Comparison of ENCODE assay signal across 8 mouse cellular contexts in genomic region chr2:106955621-106956020, GRCm38 (mm10). TPM values are rescaled to one million over a fixed set of nuclear protein-coding genes. Genes with fewer than 3 reads are reported as not detected.
A peak's percentile ranks its signal among the peaks of the same experiment; 100 is the strongest.
DNase-seq lines count a peak whose midpoint lies in the region; ATAC-seq and TF ChIP-seq lines count a peak whose summit lies in the region.

No protein-coding gene starts in this region.

- H3K9ac ChIP-seq in hindbrain, embryonic 11.5 days (ENCODE audit: low read depth, low read length): no peak overlapping the region
- H3K9ac ChIP-seq in hindbrain, embryonic 13.5 days: no peak overlapping the region
- H3K9ac ChIP-seq in lung, postnatal 0 days (replicated peaks; ENCODE audit: low read depth): no peak overlapping the region

- no peak overlapping the region for H3K4me2 ChIP-seq in hindbrain, embryonic 11.5 days (replicated peaks; ENCODE audit: low read depth, low read length)
- no peak overlapping the region for H3K4me2 ChIP-seq in hindbrain, embryonic 13.5 days
- no peak overlapping the region for H3K4me2 ChIP-seq in lung, postnatal 0 days (replicated peaks; ENCODE audit: low read depth, low read length)

- H3K4me3 ChIP-seq in hindbrain, embryonic 11.5 days (ENCODE audit: low read depth, low read length): no peak overlapping the region
- H3K4me3 ChIP-seq in hindbrain, embryonic 13.5 days: no peak overlapping the region
- H3K4me3 ChIP-seq in lung, postnatal 0 days (ENCODE audit: low read depth, low read length): no peak overlapping the region

- H3K27ac ChIP-seq in hindbrain, embryonic 11.5 days (ENCODE audit: low read depth, low read length): no peak overlapping the region
- no peak overlapping the region for H3K27ac ChIP-seq in hindbrain, embryonic 13.5 days
- no peak overlapping the region for H3K27ac ChIP-seq in lung, postnatal 0 days (ENCODE audit: low read length)

- intact Hi-C loops in heart, postnatal 36 days (cut with DNase I): loop anchor here (1.0 to 10.0 kb wide), 3 partner anchors 263 to 524 kb away; partner anchors contain the start of gene Mpped2
- intact Hi-C loops in gastrocnemius, postnatal 36 days (cut with DNase I): loop anchor here (2.0 to 10.0 kb wide), 2 partner anchors 261 to 525 kb away; partner anchors contain the start of gene Mpped2

- no peak for TF ChIP-seq POLR2A in brain, embryonic 14.5 days (IDR thresholded peaks at IDR 0.05; ENCODE audit: borderline replicate concordance, extremely low read depth, insufficient read depth, insufficient read length, poor library complexity, severe bottlenecking)

- TF ChIP-seq CTCF in brain, embryonic 14.5 days (IDR thresholded peaks at IDR 0.05; ENCODE audit: borderline replicate concordance, extremely low read depth, insufficient read depth, insufficient read length): peak; percentile 26; the same call in 1 of the 2 replicates
- peak; percentile 90 for TF ChIP-seq CTCF in lung, postnatal 0 days (IDR thresholded peaks at IDR 0.05)

- TF ChIP-seq EP300 in lung, postnatal 0 days (IDR thresholded peaks at IDR 0.05): no peak

- peak; percentile 69 for DNase-seq in hindbrain, embryonic 11.5 days (ENCODE audit: low spot score)
- DNase-seq in brain, embryonic 14.5 days (ENCODE audit: low read depth): peak; percentile 81
- peak; percentile 10 to 16 for DNase-seq in heart, postnatal 36 days
- DNase-seq in lung, postnatal 0 days (ENCODE audit: low spot score): peak; percentile 81
- DNase-seq in gastrocnemius, postnatal 36 days: no peak

- no peak for ATAC-seq in hindbrain, embryonic 11.5 days (ENCODE audit: low FRiP score)
- ATAC-seq in hindbrain, embryonic 13.5 days (ENCODE audit: low FRiP score): no peak
- ATAC-seq in CD4-positive, CD25-positive, alpha-beta regulatory T cell, adult 4 months: peak; percentile 37
- no peak for ATAC-seq in lung, postnatal 0 days
- ATAC-seq in erythroblast, adult 5-6 weeks (replicated peaks; ENCODE audit: low FRiP score, poor library complexity, severe bottlenecking): no peak

- H3K27me3 ChIP-seq in hindbrain, embryonic 11.5 days (ENCODE audit: control insufficient read depth, insufficient read depth, low read length): no peaks in the 10 kb centered on the region
- peaks cover 10% of the 10 kb centered on the region; the same call in 1 of the 2 replicates for H3K27me3 ChIP-seq in hindbrain, embryonic 13.5 days
- no peaks in the 10 kb centered on the region for H3K27me3 ChIP-seq in lung, postnatal 0 days (replicated peaks; ENCODE audit: insufficient read depth, low read length)

- no peaks in the 10 kb centered on the region for H3K4me1 ChIP-seq in hindbrain, embryonic 11.5 days (replicated peaks; ENCODE audit: control insufficient read depth, insufficient read depth, low read length)
- H3K4me1 ChIP-seq in hindbrain, embryonic 13.5 days (replicated peaks): 0 out of 2 replicates have a peak, but pooled peaks cover 3% of the 10 kb centered on the region
- no peaks in the 10 kb centered on the region for H3K4me1 ChIP-seq in lung, postnatal 0 days (ENCODE audit: insufficient read depth, low read depth, low read length)

- H3K9me3 ChIP-seq in hindbrain, embryonic 11.5 days (ENCODE audit: control insufficient read depth, low read length): no peaks in the 10 kb centered on the region
- no peaks in the 10 kb centered on the region for H3K9me3 ChIP-seq in hindbrain, embryonic 13.5 days
- no peaks in the 10 kb centered on the region for H3K9me3 ChIP-seq in lung, postnatal 0 days (ENCODE audit: low read length)

- WGBS in hindbrain, embryonic 11.5 days: 17% methylated on average over 10 of the region's 10 CpGs
- 17% methylated on average over 10 of the region's 10 CpGs for WGBS in hindbrain, embryonic 13.5 days
- whole genome bisulfite sequencing in lung, postnatal 0 days: 10% methylated on average over 10 of the region's 10 CpGs

- H3K36me3 ChIP-seq in hindbrain, embryonic 11.5 days (ENCODE audit: control insufficient read depth, insufficient read depth, low read length): no peaks in the 10 kb centered on the region
- no peaks in the 10 kb centered on the region for H3K36me3 ChIP-seq in hindbrain, embryonic 13.5 days
- no peaks in the 10 kb centered on the region for H3K36me3 ChIP-seq in lung, postnatal 0 days (ENCODE audit: insufficient read depth, low read length)

RNA-seq across cellular contexts. Expression of gene Arl14ep, which starts 18.6 kb away (rescaled TPM):
- polyA plus RNA-seq in hindbrain, embryonic 11.5 days (2014; fragmentation: Nextera tagmentation; extraction: Ambion mirVana): 56.9 and 57.9 TPM in 2 replicates
- 39.2 and 40.9 TPM in 2 replicates for polyA plus RNA-seq in hindbrain, embryonic 13.5 days (2015; fragmentation: Nextera tagmentation; extraction: Ambion mirVana)
- polyA plus RNA-seq in CD4-positive, CD25-positive, alpha-beta regulatory T cell, adult 4 months (2017; shearing (Covaris generic)): 10 to 100 TPM; 32.6 to 37.7 TPM
- 21.8 and 27.4 TPM in 2 replicates for polyA plus RNA-seq in brain, embryonic 14.5 days (2012; rRNA removed)
- 10 to 100 TPM in 1 of 2 experiments, 1 to 10 TPM in 1; 9.7 to 11.9 TPM for total RNA-seq in heart, postnatal 36 days (2021)
- polyA plus RNA-seq in lung, postnatal 0 days (2015; fragmentation: Nextera tagmentation; extraction: Ambion mirVana): 20.7 and 21.4 TPM in 2 replicates
- total RNA-seq in erythroblast, adult 5-6 weeks (2015; ENCODE audit: low replicate concordance): 5.6 and 23.6 TPM in 2 replicates
- 6.7 and 7.1 TPM in 2 replicates for total RNA-seq in erythroblast, adult 5-6 weeks (2017; ENCODE audit: low replicate concordance)
- total RNA-seq in gastrocnemius, postnatal 36 days (2021): 1 to 10 TPM; 5.5 to 6.7 TPM

Comparison
In these comparisons a context has a peak if more than half of its experiments do, and no peak if none do; other contexts are left out.
1. DNase-seq: peak in hindbrain, embryonic 11.5 days (single experiment), brain, embryonic 14.5 days (single experiment), heart, postnatal 36 days (2 of 2) and lung, postnatal 0 days (single experiment); none in gastrocnemius, postnatal 36 days (0 of 2).